Mouse (Mus musculus): Measurements from ENCODE around the gene Zbtb7b.

Gene Zbtb7b

DNA sequence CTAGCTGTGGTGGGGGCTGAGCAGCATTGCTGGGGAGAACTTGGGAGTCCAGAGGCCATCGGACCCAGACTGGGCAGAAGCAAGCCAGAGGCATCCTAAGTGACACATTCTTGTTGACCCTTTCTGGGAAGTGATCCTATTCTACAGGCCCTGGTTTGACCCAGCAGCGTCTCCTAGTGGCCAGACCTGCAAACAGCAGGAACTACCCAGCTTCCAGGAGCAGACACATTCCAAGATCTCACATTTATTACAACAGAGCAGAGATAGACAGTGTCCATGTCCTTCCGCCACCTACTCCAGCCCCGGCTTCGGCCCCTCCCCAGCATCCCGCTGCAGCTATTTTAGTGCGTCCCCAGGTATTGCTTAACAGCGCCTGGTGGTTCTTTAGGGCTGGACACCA lies 55.2 kb downstream of the Zbtb7b start:
- in situ Hi-C loops (cut with MboI, MseI), result no loop called here

DNA sequence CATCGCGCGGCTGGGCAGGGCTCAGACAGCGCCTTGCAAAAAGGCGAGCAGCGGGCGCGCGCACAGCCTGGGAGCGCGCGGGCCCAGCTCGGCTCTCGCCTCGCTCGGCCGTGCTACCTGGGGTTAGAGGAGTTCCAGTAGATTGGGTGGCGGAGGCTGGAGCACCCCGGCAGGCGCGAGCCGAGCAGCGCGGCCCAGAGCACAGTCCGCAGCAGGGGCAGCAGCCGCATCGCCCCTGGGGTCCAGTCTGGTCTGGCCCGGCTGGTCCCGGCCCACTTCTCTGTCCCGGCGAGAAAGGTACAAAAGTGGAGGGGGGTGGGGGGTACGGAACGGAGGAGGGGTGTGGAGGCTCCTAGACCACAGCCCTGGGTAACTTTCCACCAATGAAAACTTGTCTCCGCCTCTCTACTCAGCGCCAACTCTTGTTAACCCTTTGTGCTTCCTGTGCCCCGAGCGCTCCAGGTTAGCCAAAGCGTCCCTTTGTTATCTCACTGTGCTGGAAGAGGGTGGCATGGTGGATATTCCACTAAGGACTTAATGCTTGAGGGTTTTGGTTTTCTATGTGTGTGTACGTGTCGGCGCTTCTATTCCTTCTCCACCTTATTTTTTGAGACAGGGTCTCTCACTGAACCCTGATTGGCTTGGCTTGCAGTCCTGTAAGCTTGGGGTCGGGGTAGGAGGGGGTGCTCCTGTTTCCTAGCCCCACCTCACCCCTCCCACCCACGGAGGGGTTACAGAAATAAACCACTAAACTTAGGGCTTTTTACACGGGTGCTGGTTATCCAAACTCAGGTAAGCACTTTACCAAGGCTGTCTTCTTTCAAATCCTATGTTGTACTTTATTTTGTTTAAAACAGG lies 56.6 kb downstream of the Zbtb7b start, which contains the start of gene Efna4:
Efna4 (minus strand) TSS at position 308 of the 858 bp plus-strand sequence.
- in situ Hi-C loops (cut with MboI, MseI), result no loop called here

- in situ Hi-C loops (cut with MboI, MseI), result no loop called here
Observed at GRCm38 (mm10) chr3:89337062-89337720, 57.4 kb downstream of the Zbtb7b start.

GRCm38 (mm10) chr3:89336529-89336928 lies 58.0 kb downstream of the Zbtb7b start:
- in situ Hi-C loops (cut with MboI, MseI), result no loop called here

GRCm38 (mm10) chr3:89333053-89333452 lies 61.5 kb downstream of the Zbtb7b start:
- in situ Hi-C loops (cut with MboI, MseI), result no loop called here

DNA sequence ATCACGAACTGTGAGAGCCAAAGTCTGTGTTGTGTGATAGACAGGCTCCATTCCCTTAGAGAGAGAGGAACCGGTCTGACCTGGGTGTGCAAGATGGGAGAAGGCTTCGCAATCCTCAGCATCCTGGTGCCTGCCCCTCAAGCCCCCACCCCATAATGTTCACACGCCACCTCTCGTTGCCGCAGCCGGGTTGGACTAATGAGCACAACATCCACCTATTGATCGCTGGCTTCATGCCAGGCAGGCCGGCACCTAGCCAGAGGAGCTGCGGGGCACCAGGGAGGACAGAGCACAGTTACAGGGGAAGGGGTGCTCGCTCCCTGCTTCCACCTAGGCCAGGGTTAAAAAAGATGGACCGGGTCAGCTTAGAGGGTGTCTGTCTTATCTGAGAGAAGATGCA lies 62.1 kb downstream of the Zbtb7b start:
- in situ Hi-C loops (cut with MboI, MseI), result no loop called here

- in situ Hi-C loops (cut with MboI, MseI), result no loop called here
Observed at GRCm38 (mm10) chr3:89332013-89332412, 62.6 kb downstream of the Zbtb7b start.

GRCm38 (mm10) chr3:89331561-89331960 lies 63.0 kb downstream of the Zbtb7b start:
- in situ Hi-C loops (cut with MboI, MseI), result no loop called here

GRCm38 (mm10) chr3:89330948-89331347 lies 63.6 kb downstream of the Zbtb7b start:
- in situ Hi-C loops (cut with MboI, MseI), result no loop called here

DNA sequence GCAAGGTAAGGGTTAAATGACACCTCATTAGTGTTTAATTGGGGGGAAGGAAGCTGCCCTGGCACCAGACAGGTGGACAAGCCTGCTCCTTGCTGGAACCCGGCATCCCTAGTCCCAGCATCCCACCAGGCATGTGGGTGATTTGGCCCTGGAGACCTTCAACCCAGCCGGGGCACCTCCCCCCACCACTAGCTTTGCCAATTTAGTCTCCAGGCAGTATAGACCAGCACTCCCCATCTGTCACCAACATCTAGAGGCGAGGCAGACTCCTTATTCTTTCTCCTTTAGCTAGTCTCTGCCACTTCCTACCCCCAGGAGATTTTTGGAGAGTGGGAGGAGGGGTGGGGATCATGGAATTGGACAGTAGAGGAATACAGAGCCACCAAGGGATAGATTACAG lies 64.2 kb downstream of the Zbtb7b start:
- in situ Hi-C loops (cut with MboI, MseI), result no loop called here

- in situ Hi-C loops (cut with MboI, MseI), result no loop called here
Observed at GRCm38 (mm10) chr3:89328623-89329022, 66.0 kb downstream of the Zbtb7b start.

Data from regulatory T cell (primary cell).